Mouse (Mus musculus) ES-Bruce4 (cell line): ENCODE measurements around the gene 4930519P11Rik. TPM values are rescaled to one million over a fixed set of nuclear protein-coding genes. Genes with fewer than 3 reads are reported as not detected.
A peak's percentile ranks its signal among the peaks of the same experiment; 100 is the strongest.

ENCODE experiments used
- H3K27ac ChIP-seq: 2 replicates; pipeline ENCODE4 v1.5.1; 2012; ENCODE audit warnings: low read length, inconsistent platforms; ENCODE audit not compliant: insufficient read depth
- H3K27me3 ChIP-seq: 2 replicates; pipeline ENCODE4 v1.6.1; 2012; ENCODE audit warnings: mild to moderate bottlenecking, low read length, inconsistent platforms; ENCODE audit not compliant: control insufficient read depth, poor library complexity, insufficient read depth, severe bottlenecking
- H3K36me3 ChIP-seq: 2 replicates; pipeline ENCODE4 v1.6.1; 2012; ENCODE audit warnings: inconsistent platforms, mild to moderate bottlenecking, low read length, moderate library complexity; ENCODE audit not compliant: control insufficient read depth, poor library complexity, insufficient read depth, severe bottlenecking
- H3K4me1 ChIP-seq: one replicate; pipeline ENCODE4 v1.8.1; 2011; ENCODE audit warnings: low read length; ENCODE audit not compliant: control insufficient read depth, insufficient read depth
- H3K4me3 ChIP-seq: 2 replicates; pipeline ENCODE4 v1.5.1; 2011; ENCODE audit warnings: low read depth, mild to moderate bottlenecking, low read length
- H3K9ac ChIP-seq: 2 replicates; pipeline ENCODE4 v1.6.1; 2012; ENCODE audit warnings: low read depth, mild to moderate bottlenecking, inconsistent platforms; ENCODE audit not compliant: poor library complexity, severe bottlenecking
- H3K9me3 ChIP-seq: replicated peaks from 2 replicates; pipeline ENCODE4 v1.6.1; 2012; ENCODE audit warnings: mild to moderate bottlenecking, low read length, inconsistent platforms; ENCODE audit not compliant: control insufficient read depth, poor library complexity, insufficient read depth, severe bottlenecking
- CTCF ChIP-seq: IDR thresholded peaks from one replicate; pipeline ENCODE4 v1.8.1; 2011; ENCODE audit warnings: low read depth, low read length
- EP300 ChIP-seq: IDR thresholded peaks from 2 replicates; pipeline ENCODE4 v1.6.1; 2011; ENCODE audit warnings: low read depth, low read length; ENCODE audit not compliant: insufficient read depth
- POLR2A ChIP-seq: IDR thresholded peaks from one replicate; pipeline ENCODE4 v1.8.1; 2011; ENCODE audit warnings: low read length; ENCODE audit not compliant: insufficient read depth
- polyA plus RNA-seq: library from polyadenylated mRNA; stranded (reverse); fragments of >200 nt; gene quantifications from 2 replicates; pipeline ENCODE4 v1.2.4, GENCODE M21; 2011; ENCODE audit warnings: low read depth; ENCODE audit not compliant: missing spikeins, insufficient read depth, insufficient read length

4930519P11Rik gene
- polyA plus RNA-seq, 1 experiment: not detected

DNA sequence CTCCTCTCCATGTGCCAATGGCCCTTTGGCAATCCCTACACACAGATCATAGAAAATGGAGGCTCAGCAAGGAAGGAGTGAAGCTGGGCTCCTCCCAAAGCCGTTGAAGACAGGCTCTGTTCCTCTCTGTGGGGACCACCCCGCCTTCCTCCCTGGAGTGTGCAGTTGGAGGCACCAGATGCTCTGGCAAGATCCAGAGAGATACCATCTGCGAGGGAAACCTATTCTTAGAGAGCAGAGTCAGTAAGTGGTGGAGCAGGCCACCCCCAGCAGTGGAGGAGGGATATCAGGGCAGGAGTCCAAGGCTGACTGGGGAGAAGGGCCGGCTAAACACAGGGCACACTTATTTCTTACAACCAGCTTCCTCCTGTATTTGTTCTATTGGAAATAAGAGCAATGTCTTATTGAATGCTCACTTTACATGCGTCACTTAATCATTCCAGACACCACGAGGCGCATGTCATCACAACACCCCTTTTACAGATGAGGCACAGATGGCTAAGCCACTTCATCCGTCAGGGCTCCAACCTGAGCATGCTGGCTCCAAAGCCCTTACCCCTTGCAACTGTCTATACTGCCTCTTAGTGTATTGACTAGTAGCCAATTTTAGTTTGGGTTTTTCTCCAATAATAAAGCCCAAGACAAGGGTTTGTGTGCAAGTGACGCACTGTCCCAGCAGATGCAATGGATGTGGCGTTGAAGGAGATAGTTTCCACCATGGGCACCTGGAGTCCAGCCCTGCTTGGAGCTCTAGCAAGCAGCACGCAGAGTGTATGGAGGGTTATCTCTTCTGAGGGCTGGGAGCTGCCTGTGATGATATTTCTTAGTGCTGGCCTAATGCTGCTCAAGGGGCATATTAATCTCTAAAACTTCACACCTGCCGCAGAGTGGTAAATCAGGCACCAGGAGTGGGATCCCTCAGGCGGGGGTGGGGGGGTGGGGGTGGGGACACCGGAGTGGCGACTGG, 29.0 kb downstream of the 4930519P11Rik start:
- no peaks in the 10 kb centered on the region for H3K4me1 ChIP-seq
- no peak overlapping the region for H3K4me3 ChIP-seq
- no peak for TF ChIP-seq EP300
- TF ChIP-seq POLR2A: no peak
- TF ChIP-seq CTCF: no peak
- H3K27ac ChIP-seq: no peak overlapping the region
- no peaks in the 10 kb centered on the region for H3K36me3 ChIP-seq
- H3K9me3 ChIP-seq: no peaks in the 10 kb centered on the region
- no peak overlapping the region for H3K9ac ChIP-seq
- H3K27me3 ChIP-seq: no peaks in the 10 kb centered on the region

DNA sequence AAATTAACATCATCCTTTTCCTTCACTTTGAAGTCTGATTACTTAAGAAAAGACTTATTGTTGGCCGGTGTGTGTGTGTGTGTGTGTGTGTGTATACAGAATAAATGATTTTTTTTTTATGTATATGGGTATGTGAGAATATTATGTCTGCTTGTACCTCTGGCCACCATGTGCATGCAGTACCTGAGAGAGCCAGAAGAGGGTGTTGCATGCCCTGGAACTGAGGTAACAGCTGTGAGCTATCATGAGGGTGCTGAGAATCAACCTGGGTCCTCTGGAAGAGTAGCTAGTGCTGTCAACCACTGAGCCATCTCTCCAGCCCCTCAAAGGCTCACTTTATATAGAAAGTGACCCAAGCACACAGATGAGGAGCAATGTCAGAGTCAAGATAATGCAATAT, 31.8 kb downstream of the 4930519P11Rik start:
- Histone ChIP-seq H3K4me1 (peaks cover 2% of the 10 kb centered on the region), H3K4me3 (no peak overlapping the region), H3K36me3 (no peaks in the 10 kb centered on the region), H3K27ac (no peak overlapping the region), H3K9ac (no peak overlapping the region), H3K9me3 (no peaks in the 10 kb centered on the region), H3K27me3 (no peaks in the 10 kb centered on the region)
- TF ChIP-seq CTCF: peak; percentile 41
- TF ChIP-seq EP300: no peak
- TF ChIP-seq POLR2A: no peak

DNA sequence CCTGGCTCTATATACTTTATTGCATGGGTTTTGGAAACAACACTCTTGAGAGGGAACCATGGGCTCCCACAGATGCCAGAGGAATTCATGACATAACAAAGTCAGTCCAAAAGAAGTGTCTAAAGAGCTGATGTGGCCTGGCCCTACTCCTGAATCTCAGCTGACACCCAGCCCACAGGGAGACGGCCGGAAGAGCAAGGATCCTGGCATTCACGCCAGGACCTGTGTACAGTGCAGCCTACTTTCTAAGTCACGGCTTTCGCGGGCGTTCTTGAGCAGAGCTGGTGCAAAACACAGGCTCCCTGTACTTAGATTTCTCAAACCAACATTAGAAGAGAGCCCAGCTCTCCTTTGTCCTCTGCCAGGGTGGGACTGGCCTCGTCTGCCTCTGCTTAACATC, 32.7 kb downstream of the 4930519P11Rik start:
- H3K9ac ChIP-seq: no peak overlapping the region
- H3K27ac ChIP-seq: no peak overlapping the region
- H3K4me1 ChIP-seq: peaks cover 3% of the 10 kb centered on the region
- H3K36me3 ChIP-seq: no peaks in the 10 kb centered on the region
- no peaks in the 10 kb centered on the region for H3K9me3 ChIP-seq
- TF ChIP-seq POLR2A (no peak), EP300 (no peak), CTCF (no peak)
- H3K4me3 ChIP-seq: no peak overlapping the region
- no peaks in the 10 kb centered on the region for H3K27me3 ChIP-seq

DNA sequence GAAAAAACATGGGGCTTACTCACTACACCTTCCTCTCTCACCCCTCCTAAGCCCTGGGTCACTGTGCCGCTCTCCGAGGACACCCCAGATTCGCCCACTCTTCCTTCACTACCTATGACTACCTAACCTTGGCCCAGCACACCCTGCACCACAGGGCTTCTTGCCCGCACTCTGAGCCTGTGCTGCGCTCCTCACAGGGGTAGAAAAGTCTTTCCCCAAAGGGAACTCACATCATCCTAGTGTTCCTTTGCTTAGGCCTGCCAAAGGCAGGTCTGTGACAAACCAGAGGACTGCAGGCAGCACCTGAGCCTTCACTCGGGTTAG, 35.5 kb downstream of the 4930519P11Rik start:
- Histone ChIP-seq H3K36me3 (no peaks in the 10 kb centered on the region), H3K27me3 (no peaks in the 10 kb centered on the region), H3K9ac (no peak overlapping the region), H3K4me3 (no peak overlapping the region), H3K27ac (no peak overlapping the region), H3K4me1 (peaks cover 3% of the 10 kb centered on the region), H3K9me3 (no peaks in the 10 kb centered on the region)
- TF ChIP-seq EP300 (no peak), POLR2A (no peak), CTCF (no peak)

DNA sequence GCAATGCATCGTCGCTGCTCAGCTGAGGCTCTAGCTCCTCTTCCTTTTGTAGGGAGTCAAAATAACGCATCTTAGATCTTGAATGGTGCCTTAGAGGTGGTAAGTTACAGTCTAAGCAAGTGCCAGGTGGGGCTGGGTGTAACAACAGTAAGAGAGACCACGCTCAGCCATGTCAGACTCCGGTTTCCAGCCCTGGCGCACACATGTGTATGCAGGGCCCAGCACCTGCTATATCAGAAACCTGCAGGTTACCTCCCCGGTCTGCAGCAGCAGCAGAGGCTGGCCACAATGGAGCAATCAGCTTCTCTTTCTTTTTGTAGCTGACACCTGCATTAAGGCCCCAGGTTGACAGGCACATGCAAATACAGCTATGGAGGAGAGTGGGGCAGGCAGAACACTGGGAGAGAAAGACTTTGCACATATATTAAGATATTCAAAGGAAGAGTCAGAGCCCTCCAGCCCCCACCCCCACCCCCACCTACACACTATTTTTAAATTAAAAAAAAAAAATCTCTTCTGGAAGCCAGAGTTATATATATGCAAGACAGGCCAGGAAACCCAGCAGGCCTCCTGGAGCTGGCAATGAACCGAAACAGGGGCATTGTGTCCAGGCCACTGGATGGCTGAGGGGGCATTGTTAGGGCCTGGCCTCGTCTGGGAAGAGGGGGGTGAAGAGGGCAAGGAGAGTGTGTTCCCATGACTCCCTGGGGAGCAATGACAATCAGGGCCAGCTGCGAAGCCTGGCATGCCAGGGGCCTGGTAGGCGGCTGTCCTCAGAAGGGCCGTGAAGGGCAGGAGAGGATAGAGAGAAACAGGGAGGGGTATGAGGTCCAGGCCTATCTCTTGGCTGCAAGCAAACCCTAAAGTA, 36.1 kb downstream of the 4930519P11Rik start:
- Histone ChIP-seq H3K4me1 (peaks cover 3% of the 10 kb centered on the region), H3K36me3 (no peaks in the 10 kb centered on the region), H3K27ac (no peak overlapping the region), H3K9ac (no peak overlapping the region), H3K9me3 (no peaks in the 10 kb centered on the region), H3K4me3 (no peak overlapping the region), H3K27me3 (no peaks in the 10 kb centered on the region)
- TF ChIP-seq CTCF (no peak), EP300 (0 out of 2 replicates have a peak, but pooled peaks have one; percentile 52)

DNA sequence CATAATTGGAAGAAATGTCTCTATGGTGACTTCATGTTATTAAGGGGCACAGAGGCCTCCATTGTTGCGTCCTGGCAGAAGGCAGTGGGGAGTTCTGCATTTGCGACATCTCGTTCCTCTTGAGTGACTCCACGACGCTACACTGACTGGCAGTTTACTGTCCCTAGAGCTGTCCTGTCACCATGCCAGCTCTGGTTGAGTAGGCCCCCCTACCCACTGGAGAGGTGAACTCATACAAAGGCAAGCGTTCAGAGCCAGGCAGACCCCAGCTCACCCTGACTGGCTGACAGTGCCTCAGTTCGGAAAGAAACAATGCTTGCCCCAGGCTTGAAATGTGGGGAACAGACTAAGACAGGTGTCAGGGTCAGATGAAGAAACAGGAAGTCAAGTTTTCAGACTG, 39.0 kb downstream of the 4930519P11Rik start:
- Histone ChIP-seq H3K9ac (no peak overlapping the region), H3K27me3 (no peaks in the 10 kb centered on the region), H3K27ac (no peak overlapping the region), H3K36me3 (no peaks in the 10 kb centered on the region), H3K4me1 (peaks cover 3% of the 10 kb centered on the region), H3K4me3 (no peak overlapping the region), H3K9me3 (no peaks in the 10 kb centered on the region)
- TF ChIP-seq POLR2A (no peak), EP300 (no peak), CTCF (no peak)
